Mouse (Mus musculus) neural tube, embryonic 12.5 days (tissue): Measurements from ENCODE around the gene Olfr715. TPM values are rescaled to one million over a fixed set of nuclear protein-coding genes. Genes with fewer than 3 reads are reported as not detected.
"Not testable (repeated sequence)": the region's sequence is repeated elsewhere in the genome, so short reads cannot be mapped to it uniquely, and the experiment has no call there.

Experiments used
- ATAC-seq: fragments of 200-750 bp; cut with Nextera tagmentation; 2 replicates; pipeline ENCODE4 v1.8.0; 2017; ENCODE audit warnings: low read depth, mild to moderate bottlenecking, moderate TSS enrichment, moderate library complexity; ENCODE audit not compliant: low FRiP score
- H3K27ac ChIP-seq: fragments of 300-500 bp; sonication (generic); 2 replicates; pipeline ENCODE4 v1.5.1; 2016
- H3K27me3 ChIP-seq: fragments of 300-500 bp; sonication (generic); replicated peaks from 2 replicates; pipeline ENCODE4 v1.6.1; 2016; ENCODE audit warnings: mild to moderate bottlenecking
- H3K36me3 ChIP-seq: fragments of 300-500 bp; sonication (generic); 2 replicates; pipeline ENCODE4 v1.6.1; 2016; ENCODE audit warnings: mild to moderate bottlenecking
- H3K4me1 ChIP-seq: fragments of 300-500 bp; sonication (generic); 2 replicates; pipeline ENCODE4 v1.6.1; 2016
- H3K4me2 ChIP-seq: fragments of 300-500 bp; sonication (generic); replicated peaks from 2 replicates; pipeline ENCODE4 v1.6.1; 2016; ENCODE audit warnings: mild to moderate bottlenecking
- H3K4me3 ChIP-seq: fragments of 300-500 bp; sonication (generic); 2 replicates; pipeline ENCODE4 v1.5.1; 2016
- H3K9ac ChIP-seq: fragments of 300-500 bp; sonication (generic); 2 replicates; pipeline ENCODE4 v1.6.1; 2016; ENCODE audit warnings: mild to moderate bottlenecking
- H3K9me3 ChIP-seq: fragments of 300-500 bp; sonication (generic); 2 replicates; pipeline ENCODE4 v1.6.1; 2016; ENCODE audit warnings: mild to moderate bottlenecking
- WGBS: fragments of 180-500 bp; shearing (Covaris S2); methylation state at CpG from one replicate; pipeline ENCODE4 v1.1.7; 2016; 5-methylcytosine and 5-hydroxymethylcytosine counted together
- polyA plus RNA-seq: library from polyadenylated mRNA; unstranded; fragments of >200 nt; fragmentation: Nextera tagmentation; extraction: Ambion mirVana; gene quantifications from 2 replicates; pipeline ENCODE4 v1.2.1, GENCODE M21; 2016

The Olfr715 gene
- polyA plus RNA-seq = not detected in 2 replicates

DNA sequence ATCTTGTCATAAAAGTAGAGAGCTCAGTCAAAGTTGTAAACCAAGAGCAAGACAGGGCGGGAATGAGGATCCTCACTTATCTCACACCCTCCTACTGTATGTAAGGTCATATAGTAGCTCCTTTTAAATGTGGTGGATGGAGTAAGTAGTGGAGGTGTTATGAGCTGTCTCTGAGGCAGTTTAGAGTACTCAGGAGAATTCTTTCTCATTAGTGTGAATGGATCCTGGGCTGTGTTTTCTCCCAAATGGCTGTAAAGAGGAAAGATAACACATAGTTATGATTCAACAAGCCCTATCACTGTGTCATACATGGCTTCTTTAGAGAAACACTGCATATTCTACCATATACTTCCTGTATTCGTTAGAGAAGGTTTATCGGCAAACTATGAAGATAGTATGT is at the start of gene Olfr715:
Gene Olfr715, minus strand, starts transcription at position 101 of the 400 bp plus-strand sequence.
- H3K9ac ChIP-seq, ATAC-seq, H3K27me3 ChIP-seq, H3K9me3 ChIP-seq, H3K27ac ChIP-seq, H3K36me3 ChIP-seq, H3K4me2 ChIP-seq, H3K4me1 ChIP-seq, H3K4me3 ChIP-seq: not testable (repeated sequence)
- 87% methylated on average over 3 of the region's 3 CpGs for WGBS

DNA sequence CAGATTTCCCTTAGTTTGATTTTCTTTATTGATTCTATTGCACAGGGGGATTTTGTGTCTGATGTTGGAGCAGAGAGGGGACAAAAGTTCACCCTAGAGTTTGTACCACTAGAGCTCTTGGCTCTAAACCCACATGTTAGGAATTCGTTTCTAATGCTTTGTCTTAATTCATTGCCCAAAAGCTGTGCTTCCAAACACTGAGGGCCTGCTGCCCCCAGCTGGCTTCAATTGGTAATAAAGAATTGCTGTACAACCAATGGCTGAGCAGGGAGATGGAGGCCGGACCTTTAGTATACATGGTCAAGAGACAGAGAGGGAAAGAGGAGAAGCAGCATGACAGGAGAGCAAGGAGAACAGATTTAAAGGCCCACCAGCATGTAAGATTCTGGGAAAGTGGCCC is 49.5 kb upstream of the Olfr715 start:
- Histone ChIP-seq H3K27me3 (no peaks in the 10 kb centered on the region), H3K4me2 (no peak overlapping the region), H3K4me1 (no peaks in the 10 kb centered on the region), H3K9ac (no peak overlapping the region), H3K4me3 (no peak overlapping the region), H3K9me3 (no peaks in the 10 kb centered on the region), H3K27ac (no peak overlapping the region), H3K36me3 (no peaks in the 10 kb centered on the region)
- no peak for ATAC-seq
- 55% methylated on average over 2 of the region's 2 CpGs for WGBS

DNA sequence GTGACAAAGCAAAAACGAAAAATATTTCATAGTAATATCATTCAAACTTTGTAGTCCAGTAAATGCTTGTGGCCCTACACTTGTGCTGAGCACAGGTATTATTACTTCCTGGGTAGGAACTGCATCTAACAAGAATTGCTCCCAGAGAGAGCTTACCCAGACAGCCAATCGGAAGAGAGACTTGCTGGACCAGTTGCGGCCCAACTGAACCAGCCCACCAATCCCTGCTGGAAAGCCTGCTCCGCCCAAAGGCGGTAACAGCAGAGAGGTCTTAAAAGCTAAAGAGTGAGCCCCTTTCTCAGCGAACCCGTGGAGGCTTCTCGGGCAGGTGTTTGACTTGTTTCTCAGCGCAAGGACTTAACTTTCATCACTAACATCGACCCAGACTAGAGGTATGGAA is 35.8 kb upstream of the Olfr715 start, which contains the start of gene Nlrp14:
Gene Nlrp14, plus strand, starts transcription at position 301 of the 400 bp plus-strand sequence.
- Histone ChIP-seq H3K36me3 (no peaks in the 10 kb centered on the region), H3K27ac (no peak within 1 kb of the TSS), H3K4me3 (no peak within 1 kb of the TSS), H3K4me2 (no peak within 1 kb of the TSS), H3K4me1 (no peaks in the 10 kb centered on the region), H3K27me3 (no peaks in the 10 kb centered on the region), H3K9ac (no peak within 1 kb of the TSS), H3K9me3 (no peaks in the 10 kb centered on the region)
- 89% methylated on average over 10 of the region's 10 CpGs for WGBS
- ATAC-seq = no peak

DNA sequence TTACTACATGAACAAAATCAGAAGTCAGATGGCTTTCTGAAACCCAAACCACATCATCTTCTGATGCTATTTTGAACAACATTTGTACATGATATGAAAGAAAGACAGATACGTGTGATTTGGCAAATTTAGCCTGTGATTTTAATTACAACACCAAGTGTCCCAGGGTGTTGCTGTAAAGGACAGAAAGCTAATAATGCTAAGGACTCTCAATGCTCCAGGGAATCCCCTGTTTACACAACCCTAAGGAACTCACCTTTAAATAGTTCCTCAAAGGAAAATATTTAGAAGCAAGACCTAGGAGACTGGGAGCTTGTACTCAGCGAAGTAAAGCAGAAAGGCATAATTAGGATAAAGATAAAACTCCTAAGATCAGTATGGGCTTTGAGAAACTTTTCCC is 7.1 kb upstream of the Olfr715 start, which contains the start of gene Olfr716:
Gene Olfr716, plus strand, starts transcription at position 301 of the 400 bp plus-strand sequence.
- H3K27ac ChIP-seq, H3K9ac ChIP-seq, H3K4me1 ChIP-seq, H3K36me3 ChIP-seq, H3K4me3 ChIP-seq, H3K27me3 ChIP-seq, ATAC-seq, H3K4me2 ChIP-seq, H3K9me3 ChIP-seq: not testable (repeated sequence)
- 78% methylated on average over 2 of the region's 2 CpGs for WGBS

DNA sequence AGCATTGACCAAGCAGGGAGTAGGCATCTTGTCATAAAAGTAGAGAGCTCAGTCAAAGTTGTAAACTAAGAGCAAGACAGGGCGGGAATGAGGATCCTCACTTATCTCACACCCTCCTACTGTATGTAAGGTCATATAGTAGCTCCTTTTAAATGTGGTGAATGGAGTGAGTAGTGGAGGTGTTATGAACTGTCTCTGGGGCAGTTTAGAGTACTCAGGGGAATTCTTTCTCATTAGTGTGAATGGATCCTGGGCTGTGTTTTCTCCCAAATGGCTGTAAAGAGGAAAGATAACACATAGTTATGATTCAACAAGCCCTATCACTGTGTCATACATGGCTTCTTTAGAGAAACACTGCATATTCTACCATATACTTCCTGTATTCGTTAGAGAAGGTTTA is 20.6 kb downstream of the Olfr715 start, which contains the start of gene Olfr715b:
Gene Olfr715b, minus strand, starts transcription at position 101 of the 400 bp plus-strand sequence.
- H3K9me3 ChIP-seq, ATAC-seq, H3K36me3 ChIP-seq, H3K4me1 ChIP-seq, H3K4me2 ChIP-seq, H3K9ac ChIP-seq, H3K4me3 ChIP-seq, H3K27ac ChIP-seq, H3K27me3 ChIP-seq: not testable (repeated sequence)
- 85% methylated on average over 2 of the region's 2 CpGs for WGBS

DNA sequence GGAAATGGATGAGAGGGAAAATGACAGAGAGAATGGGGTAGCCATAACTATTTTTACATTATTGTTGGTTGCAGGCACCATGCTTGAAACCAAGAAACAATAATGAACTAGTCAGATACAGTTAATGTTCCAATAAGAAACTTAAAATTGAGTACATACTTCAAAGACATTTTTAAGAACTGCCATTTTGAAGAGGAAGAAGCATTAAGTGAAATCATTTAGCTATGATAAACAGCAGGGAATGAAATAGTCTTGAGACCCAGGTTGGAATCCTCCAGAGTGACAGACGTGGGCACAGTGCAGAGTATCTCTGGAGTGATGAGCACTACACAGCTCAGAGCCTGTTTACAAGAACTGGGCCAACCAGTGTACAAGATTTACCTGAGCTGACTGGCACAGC is 38.0 kb downstream of the Olfr715 start, which contains the start of gene Olfr17:
Gene Olfr17, plus strand, starts transcription at position 301 of the 400 bp plus-strand sequence.
- no peaks in the 10 kb centered on the region for H3K36me3 ChIP-seq
- H3K27ac ChIP-seq = no peak within 1 kb of the TSS
- H3K4me2 ChIP-seq = no peak within 1 kb of the TSS
- H3K4me3 ChIP-seq = no peak within 1 kb of the TSS
- H3K9ac ChIP-seq = no peak within 1 kb of the TSS
- WGBS = 57% methylated on average over 1 of the region's 1 CpGs
- H3K27me3 ChIP-seq = no peaks in the 10 kb centered on the region
- no peak for ATAC-seq
- no peaks in the 10 kb centered on the region for H3K9me3 ChIP-seq
- no peaks in the 10 kb centered on the region for H3K4me1 ChIP-seq

Other genes starting within 250 kb of the Olfr715 start
- gene Olfr706, start 242.9 kb downstream of the Olfr715 start, polyA plus RNA-seq = not detected in 2 replicates
- not detected in 2 replicates for gene Olfr707, start 229.8 kb downstream of the Olfr715 start, polyA plus RNA-seq
- gene Olfr1532-ps1, start 223.1 kb downstream of the Olfr715 start, polyA plus RNA-seq = not detected in 2 replicates
- not detected in 2 replicates for gene Olfr709-ps1, start 198.9 kb downstream of the Olfr715 start, polyA plus RNA-seq
- not detected in 2 replicates for gene Olfr710, start 182.8 kb downstream of the Olfr715 start, polyA plus RNA-seq
- gene Olfr6, start 167.1 kb downstream of the Olfr715 start, polyA plus RNA-seq = not detected in 2 replicates
- not detected in 2 replicates for gene Olfr711, start 155.6 kb downstream of the Olfr715 start, polyA plus RNA-seq
- gene Olfr2, start 125.0 kb downstream of the Olfr715 start, polyA plus RNA-seq = not detected in 2 replicates
- gene Olfr713, start 99.9 kb downstream of the Olfr715 start, polyA plus RNA-seq = not detected in 2 replicates
- not detected in 2 replicates for gene Olfr714, start 60.1 kb downstream of the Olfr715 start, polyA plus RNA-seq
- gene Olfr17, start 37.9 kb downstream of the Olfr715 start, polyA plus RNA-seq = not detected in 2 replicates
- gene Olfr715b, start 20.7 kb downstream of the Olfr715 start, polyA plus RNA-seq = not detected in 2 replicates
- gene Olfr716, start 7.2 kb upstream of the Olfr715 start, polyA plus RNA-seq = not detected in 2 replicates
- not detected in 2 replicates for gene Nlrp14, start 35.9 kb upstream of the Olfr715 start, polyA plus RNA-seq
- gene Rbmxl2, start 78.4 kb upstream of the Olfr715 start, polyA plus RNA-seq = not detected in 2 replicates
- 5.9 and 7.9 TPM in 2 replicates for gene Syt9, start 239.6 kb upstream of the Olfr715 start, polyA plus RNA-seq